Mouse (Mus musculus) kidney, adult 18-20 months (tissue): Measurements from ENCODE around the gene Smyd1.

Source experiments
- DNase-seq: peaks from one replicate; pipeline ENCODE4 v3.0.0; 2021

Gene Smyd1

DNA sequence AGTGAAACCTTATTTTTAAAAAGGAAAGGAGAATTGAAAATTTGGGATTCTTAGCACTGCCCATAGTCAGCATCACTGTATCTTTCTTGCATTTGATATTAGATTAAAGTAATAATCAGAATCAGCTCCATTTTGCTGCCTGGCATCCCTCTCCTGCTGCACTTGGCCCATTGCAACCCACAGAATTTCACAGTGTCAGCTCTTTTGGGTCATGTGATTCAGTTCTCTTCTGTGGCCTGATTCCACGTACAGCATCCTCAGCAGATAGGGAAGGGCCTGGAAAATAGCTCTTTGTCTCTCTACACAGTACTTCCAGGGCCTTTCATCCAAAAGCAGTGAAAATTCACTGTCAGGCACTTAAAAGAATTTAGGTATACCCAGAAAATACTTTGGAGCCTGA, 64.7 kb downstream of the Smyd1 start:
- no peak for DNase-seq

DNA sequence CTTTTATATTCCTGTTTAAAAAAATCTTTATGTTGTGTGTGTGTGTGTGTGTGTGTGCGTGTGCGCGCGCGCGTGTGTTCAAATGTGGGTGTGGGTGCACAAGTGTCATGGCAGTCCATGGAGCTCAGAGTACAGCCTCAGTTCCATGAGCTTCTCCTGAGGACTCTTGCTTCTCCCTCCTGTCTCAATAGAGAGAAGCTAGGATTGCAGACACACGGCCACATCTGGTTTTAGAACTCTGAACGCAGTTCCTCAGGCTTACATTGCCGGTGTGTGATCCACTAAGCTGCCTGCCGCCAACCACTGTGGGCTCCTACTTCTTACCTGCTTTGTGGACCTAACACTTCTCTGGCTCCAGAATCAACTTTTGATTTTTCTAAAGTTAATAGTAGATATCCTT, 65.9 kb downstream of the Smyd1 start:
- DNase-seq: no peak

DNA sequence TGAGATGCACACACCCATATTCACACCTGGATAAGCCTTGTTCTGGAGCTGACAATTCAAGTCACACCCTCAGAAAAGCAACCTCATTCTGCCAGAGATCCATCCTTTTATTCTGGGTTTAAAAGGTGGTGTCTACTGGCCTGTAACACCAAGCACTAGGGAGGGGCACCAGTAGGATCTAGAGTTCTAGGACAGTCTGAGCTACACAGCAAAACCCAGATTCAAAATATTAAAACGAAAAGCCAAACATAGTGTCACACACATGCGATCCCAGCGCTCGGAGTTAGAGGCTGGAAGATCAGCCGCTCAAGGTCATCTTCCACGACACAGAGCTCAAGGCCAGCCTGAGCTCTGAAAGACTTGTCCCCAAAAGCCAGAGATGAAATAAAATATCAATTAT, 67.6 kb downstream of the Smyd1 start:
- no peak for DNase-seq

DNA sequence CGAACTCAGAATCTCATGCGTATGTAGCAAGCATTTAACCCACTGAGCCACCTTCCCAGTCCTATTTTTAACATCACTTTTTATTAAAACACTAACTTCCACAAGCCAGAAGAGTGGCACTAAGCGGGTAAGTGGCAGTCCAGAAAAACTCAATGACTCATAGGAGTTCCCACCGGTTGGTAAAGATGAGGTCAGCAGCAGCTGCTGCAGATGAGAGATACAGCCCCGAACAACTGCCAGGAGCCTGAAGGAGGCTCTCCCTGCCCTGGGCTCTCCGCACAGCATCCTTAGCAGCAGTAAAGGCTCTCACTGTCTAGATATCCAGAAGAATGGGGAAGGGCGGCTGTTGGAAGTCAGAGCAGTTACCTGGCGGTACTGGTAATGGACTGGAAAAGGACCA, 71.1 kb downstream of the Smyd1 start:
- DNase-seq: no peak

DNA sequence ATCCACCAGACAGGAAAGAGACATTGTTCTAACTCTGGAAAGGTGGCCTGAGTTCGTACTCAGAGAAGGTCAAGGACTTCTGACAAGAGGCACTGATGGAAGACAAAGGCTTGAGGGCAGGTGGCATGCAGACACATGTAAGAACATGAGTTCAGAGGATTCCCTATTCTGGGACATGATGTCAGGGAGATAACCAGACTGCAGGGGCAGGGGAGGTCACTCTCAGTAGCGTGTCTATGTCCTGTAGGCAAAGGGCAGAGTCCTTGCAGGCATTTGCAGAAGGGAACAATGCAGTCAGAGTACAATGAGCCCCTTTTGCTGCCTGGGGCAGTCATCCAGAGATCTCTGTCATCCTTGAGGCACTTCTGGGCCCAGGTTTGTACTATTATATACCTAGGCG, 72.4 kb downstream of the Smyd1 start:
- no peak for DNase-seq

DNA sequence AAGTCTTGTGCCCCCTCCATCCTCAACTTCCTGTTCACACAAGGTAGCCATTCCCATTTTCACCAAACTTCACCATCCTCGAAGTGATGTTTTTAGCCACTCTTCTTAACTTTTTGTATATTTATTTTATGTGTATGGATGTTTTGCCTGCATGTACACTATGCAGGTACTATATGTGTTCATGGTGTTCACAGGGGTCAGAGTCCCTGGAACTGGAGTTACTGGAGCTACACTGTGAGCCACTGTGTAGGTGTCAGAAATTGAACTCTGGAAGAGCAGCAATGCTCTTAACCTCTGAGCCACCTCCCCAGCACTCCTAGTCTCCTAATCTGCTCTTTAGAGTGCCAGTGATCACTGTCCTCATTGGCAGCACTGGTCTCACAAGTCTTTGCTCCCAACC, 73.6 kb downstream of the Smyd1 start:
- no peak for DNase-seq

DNA sequence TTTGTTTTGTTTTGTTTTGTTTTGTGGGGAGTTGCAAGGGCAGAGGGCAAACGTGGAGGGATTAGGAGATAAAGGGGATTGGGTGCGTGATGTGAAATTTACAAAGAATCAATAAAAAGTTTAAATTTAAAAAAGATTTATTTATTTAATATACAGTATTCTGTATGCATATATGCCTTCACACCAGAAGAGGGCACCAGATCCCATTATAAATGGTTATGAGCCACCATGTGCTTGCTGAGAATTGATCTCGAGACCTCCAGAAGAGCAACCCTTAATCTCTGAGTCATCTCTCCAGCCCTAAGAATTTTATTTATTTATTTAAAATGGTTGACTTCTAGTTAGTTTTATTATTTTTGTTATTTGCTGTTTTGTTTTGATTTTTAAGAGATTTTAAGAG, 78.8 kb downstream of the Smyd1 start:
- no peak for DNase-seq

DNA sequence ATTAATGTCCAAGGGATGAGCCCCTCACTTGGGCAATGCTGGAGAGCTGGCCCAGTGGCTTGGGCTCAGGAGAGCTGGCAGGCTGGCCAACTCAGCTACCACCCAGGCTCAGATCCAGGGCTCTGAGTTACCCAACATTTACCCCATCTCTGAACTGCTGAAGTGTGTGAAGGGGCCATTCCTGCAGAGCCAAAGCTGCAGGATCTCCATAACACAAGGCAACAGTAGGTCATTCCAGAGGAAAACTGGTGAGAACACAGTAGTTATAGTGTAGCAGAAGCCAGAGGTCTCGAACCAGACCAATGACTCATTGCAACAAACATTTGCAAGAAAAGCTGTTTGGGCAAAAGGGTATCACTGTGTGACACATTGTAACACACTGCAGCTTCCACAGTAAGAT, 79.2 kb downstream of the Smyd1 start:
- DNase-seq: no peak

DNA sequence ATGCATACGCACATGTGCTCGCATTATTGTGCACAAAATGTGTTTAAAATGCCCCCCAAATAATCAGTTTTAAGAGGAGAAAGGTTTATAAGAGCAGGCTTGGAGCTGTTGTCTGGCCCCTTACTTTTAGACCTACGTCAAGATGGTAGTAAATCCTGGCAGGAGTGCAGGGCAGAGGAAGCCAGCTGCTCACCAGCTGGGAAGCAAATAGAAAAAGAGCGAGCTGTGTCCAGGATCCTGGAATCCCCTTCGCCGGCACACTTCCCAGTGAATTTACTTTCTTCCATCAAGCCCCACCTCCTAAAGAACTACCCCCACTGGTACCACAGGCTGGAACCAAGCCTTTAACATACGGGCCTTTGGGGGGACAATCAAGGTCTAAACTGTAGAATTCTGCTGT, 81.2 kb downstream of the Smyd1 start:
- DNase-seq: no peak

DNA sequence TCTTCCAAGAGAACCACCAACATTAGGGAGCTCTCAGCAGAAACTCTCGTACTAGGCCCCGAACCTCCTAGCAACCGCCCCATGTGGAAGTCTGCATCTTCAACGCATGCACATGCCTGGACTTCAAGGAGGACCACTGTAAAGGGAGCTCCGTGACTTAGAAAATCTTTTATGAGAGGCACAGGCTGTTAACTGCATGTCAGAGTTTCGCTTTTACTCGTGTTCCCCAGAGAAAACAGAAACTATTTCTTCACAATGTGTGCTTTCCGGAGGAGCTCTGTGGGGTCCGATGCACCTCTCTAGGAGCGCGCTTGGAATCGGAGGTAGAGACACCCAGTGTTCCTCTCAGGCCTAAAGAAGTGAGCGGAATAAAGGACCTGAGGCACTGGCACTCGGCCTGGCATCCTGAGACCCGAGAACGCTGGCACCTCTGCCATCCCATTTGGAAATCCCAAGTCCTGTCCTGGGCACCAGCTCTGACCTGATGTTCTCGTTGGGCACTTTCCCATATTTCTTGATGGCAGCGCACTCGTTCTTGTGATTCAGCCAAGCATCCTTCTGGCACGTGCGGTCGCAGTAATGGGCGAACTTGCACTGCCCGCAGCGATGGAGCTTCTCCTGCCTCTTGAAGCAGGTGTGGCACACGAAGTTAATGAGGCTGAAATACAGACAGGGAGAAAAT, 82.8 kb downstream of the Smyd1 start:
- no peak for DNase-seq

DNA sequence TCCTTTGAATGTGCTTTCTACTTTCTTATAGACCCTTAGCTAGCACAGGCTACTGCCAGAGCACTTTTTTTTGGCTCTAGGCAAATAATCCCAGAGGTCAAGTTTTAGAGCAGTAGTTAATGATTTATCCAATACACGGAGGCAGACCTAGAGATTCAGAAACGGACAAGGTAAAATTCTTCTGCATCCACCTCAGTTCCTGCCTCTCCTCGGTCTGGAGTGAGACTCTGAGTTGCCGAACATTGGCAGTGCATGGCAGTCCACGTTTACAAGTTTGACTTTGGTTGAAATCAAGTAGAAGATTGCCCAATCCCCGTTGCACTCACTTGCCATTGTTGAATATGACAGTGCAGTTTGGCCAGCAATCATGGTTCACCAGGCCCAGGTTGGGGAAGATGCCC, 85.0 kb downstream of the Smyd1 start:
- DNase-seq: peak; percentile 55

DNA sequence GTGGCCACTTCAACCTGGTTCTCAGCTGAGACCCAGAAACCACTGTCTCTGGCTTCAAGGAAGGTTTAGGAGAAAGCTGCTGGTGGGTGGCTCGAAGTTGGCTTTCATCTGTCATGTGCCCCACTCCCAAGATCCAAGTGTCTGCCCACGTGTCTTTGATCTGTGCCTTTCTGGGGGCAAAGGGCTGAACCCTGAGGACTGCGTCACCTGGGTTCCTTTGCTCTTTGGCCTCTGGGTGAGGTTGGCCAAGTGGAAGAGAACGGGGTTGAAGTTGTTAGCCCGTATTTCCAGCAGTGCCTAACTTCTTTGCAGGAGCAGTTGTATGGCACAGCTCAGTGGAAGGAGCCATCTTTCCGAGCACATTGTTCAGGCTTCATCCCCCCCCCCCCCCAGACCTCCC, 85.5 kb downstream of the Smyd1 start:
- peak; percentile 60 for DNase-seq

DNA sequence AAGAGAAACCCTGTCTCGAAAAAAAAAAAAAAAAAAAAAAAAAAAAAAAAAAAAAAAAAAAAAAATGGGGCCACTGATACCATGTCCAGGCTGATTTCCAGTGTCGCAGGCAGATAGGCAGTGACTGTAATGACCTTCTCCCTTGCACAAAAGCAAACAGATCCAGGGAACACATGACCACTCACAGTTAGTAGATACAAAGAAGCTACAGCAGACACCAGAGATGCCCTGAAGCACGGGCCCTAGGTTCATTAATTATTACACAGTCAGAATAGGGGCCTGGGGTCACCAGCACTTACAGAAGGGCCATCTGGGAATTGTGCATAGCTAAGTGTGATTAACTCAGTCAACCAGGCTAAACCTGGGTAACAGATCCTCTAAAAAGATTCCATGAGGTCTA, 86.1 kb downstream of the Smyd1 start:
- peak; percentile 7 for DNase-seq

DNA sequence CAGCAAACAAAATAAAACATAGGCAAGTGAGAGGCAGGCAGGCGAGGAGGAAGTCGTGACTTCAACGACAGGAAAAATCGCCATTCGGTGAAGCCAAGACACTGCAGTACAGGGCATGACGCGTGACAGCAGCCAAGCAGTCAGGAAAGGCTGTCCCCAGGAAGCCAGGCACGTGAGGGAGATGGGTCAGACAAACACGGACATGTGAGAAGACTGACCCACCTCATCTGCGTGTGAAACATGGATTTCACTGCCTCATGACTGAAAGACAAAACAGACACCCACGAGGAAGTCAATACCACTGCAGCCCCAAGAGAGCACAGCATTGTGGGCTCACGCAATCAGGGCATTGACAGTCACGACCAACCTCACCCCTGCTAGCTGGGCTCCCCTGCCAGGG, 86.9 kb downstream of the Smyd1 start:
- DNase-seq: no peak

DNA sequence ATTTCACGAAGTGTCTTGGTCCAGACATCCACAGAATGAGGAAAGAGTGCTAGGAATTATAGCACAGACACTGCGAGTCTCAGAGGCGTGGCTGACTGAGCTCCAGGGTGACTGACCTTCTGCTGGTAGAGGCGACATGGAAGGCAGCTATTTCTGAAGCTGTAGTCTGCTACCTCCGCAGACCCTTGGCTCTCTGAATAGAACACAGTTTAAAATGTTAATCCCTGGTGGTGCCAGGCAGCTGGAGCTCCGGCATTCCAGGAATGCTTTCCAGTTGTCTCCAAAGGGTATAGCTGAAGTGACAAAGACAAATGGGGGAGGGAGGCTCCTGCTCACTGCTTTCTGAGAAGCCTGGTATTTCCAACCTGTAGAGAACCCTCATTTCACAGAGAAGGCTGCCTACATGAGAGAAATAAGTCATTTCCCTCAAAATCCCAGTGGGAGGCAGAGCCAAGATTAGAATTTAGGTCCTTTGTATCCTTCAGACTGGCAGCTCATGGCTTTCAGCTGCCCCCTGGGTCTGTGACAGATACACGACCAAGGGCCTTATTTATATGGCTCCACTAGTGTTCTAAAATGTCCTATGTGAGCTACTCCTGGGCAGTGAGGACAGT, 94.8 kb downstream of the Smyd1 start:
- DNase-seq: peak; percentile 11

DNA sequence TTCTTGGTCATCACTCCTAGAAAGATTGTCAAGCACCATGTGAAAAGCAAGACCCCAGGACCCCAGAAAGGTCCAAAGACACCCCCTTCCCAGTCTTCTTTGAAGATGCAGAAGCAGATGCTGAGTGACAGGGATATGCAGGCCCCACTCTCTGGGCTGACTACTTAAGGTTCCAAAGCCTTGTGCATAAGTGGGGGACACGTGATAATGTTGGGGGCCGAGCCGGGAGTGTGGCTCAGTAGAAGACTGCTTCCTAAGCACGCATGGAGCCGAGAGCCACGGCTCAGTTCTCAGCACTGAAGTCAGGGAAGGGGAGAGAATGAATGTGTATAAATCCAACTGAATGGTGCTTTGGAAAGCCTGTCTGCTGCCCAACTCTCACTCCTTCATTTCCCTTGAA, 95.5 kb downstream of the Smyd1 start:
- no peak for DNase-seq

DNA sequence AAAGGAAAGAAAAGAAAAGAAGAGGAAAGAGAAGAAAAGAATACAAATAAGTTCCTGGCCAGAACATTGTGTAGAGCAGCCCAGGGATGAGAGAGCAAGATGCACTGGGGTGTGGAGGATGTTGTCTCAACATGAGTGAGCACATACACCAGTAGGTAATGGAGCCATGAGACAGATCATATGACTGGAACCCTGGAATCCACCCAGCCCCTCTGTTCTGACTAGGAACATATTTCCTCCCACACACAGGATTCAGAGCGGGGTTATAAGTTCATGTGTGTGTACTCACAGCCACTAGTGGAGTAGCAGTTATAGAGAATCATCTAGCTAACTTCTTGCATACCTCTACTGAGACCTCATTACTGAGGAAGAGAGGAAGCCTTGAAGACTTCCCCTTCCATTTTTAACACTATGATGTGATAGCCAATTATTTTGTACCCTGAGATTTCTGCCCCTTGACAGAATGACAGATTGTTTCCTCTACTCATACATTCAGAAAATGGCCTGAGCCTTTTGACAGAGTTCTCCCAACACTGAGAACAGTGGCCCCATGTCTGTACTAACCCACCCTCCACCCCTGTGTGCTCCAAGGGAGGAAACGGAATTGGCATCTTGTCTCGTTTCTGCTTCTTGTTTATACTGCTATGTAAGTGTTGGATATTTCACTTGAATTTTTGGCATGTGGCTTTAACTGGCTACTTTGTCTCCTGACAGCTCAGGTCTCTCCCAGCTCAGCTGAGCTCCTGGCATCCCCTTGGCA, 97.7 kb downstream of the Smyd1 start:
- DNase-seq: no peak

DNA sequence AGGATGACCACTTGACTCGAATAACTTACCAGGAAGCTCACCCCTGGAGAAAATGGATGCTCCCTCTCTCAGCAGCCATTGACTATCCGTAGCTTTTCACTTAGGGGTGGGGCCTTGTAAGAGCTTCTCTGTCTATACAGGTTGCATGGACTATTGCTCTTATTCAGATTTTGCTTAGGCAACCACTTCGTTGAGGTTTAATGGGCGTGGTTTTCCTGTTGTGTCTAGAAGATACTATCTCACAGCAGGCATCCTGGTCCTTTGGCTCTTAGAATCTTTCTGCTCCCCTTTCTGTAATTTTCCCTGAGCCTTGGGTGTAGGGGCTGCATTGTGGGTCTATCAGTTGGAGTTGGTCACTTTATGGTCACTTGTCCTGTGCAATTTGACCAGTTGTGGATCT, 100.5 kb downstream of the Smyd1 start:
- no peak for DNase-seq

DNA sequence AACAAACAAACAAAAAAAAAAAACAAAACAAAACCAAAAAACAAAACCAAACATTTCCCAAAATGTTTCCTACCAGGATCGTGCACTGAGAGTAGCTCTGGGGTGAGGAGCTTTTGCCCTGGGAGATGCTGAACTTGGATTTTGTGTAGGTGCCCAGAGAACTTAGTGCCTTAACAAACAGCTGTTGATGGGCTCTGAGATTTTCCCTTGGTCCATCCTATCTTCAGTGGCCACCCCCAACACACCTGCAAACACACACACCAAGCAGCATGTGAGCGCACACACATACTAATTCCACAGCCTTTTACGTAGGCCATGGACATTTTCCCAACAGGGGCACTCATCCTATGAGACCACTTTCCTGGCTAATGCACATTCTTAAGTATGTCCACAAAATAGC, 109.6 kb downstream of the Smyd1 start:
- DNase-seq: no peak

DNA sequence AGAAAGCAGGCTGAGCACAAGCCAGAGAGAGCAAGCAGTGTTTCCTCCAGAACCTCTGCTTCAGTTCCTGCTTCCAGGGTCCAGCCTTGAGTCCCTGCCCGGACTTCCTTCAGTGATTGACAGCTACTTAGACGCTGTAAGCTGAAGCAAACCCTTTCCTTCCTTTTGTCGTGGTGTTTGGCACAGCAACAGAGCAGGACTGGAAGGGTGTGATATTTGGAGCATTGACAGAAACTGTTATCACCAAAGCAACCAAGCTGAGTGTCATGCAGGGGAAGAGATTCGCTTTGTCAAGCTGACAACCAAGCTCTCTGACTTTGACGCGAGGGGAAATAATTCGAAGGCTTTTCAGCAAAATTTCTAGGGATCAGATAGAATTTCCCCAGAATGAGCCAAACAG, 110.1 kb downstream of the Smyd1 start:
- no peak for DNase-seq

DNA sequence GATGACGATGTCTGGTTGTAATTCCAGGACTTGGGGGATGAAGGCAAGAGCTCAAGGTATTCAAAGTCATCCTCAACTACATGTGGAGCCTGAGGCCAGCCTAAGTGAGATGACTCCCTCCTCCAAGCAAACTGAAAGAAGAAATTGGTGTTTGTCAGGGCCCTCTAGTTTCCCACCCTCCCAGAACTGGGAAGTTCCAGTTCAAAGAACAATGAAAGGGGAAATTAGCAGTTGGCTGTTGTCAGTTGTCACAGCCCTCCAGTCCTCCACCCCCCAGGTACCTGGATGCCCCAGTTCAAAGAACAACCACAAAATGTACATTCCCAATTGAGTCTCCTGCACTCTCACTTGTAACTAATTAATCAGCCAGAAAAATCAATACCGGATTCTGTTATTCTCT, 113.3 kb downstream of the Smyd1 start:
- no peak for DNase-seq

DNA sequence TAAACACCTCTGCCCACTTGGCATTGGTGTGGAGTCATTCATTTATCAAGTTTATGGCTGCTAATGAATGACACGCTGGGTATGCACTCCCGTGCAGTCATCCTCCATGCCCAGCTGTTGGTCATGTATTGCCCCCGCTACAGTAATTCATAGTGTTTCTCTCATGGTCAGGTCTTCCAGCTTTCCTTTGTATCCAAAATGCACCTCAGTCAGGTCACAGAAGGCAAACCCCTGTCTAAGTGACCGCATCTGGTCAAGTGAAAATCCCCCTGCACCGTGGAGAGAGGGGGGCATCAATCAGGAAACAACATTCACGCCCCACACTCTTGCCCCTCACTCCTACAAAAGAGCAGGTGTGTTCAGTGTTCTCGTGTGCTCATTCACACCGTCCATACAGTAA, 117.9 kb downstream of the Smyd1 start:
- DNase-seq: no peak

DNA sequence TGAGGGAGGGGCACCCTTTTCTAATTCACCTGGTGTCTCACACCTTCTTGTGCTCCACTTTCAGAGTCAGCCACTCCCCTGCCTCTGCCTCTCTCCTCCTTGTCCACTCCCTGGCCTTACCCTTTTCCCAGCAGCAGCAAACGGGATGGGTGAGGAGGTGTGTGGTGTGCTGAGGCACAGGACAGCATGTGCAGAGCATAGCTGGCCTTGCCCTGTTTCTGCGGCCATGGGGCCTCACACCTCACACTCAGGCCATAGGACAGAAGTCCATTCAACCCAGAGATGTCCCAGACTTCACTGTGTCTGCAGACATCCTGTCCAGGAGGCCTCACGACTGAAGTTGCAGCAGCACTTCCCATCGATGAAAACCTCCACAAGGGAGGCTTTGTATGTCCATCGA, 118.4 kb downstream of the Smyd1 start:
- DNase-seq: no peak

DNA sequence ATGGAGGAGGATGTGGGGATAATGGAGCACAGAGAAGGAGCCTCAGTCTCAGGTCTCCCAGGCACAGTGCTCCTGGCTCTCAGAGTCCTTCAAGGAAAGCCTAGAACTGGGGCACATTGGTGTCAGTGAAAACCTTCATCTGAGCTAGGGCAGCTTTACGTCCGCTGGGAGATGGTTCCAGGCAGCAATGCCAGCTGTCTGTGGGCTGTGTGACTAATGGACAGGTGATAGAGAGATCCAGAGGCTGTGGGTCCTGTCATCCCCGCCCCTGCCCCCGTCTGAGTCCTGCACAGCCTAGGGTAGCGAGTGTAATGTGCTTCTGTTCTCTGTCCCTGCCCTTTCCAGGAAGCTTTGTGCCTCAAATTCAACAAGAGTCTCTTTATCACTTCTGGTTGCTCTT, 120.1 kb downstream of the Smyd1 start:
- no peak for DNase-seq

DNA sequence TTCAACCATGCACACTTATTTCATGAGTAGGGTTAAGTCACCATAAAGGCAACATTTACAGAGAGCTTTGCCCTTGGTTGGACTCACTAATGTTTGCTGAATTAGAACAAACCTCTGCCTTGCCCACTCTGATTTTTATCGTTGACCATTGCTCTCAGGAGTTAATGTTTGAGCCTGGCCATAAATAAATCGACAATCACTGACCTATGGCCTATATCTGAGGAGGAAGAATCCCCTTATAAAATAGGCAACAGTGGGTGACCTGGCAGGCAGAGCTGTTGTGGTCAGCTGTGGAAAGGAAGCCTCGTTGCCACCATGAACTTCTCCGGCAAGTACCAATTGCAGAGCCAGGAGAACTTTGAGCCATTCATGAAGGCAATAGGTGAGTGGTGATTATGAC, 122.4 kb downstream of the Smyd1 start, which contains the start of gene Fabp1:
Gene Fabp1 (plus strand): TSS at position 216 of the 400 bp plus-strand sequence.
- no peak for DNase-seq
